Mouse (Mus musculus): ENCODE data around the gene Elp5. TPM values are rescaled to one million over a fixed set of nuclear protein-coding genes. Genes with fewer than 3 reads are reported as not detected.

Elp5 gene
- total and polyA plus RNA-seq, 2 experiments from 2014 or later = 115 to 187 TPM

GRCm38 (mm10) chr11:69998567-69999491, 16.5 kb upstream of the Elp5 start:
- ATAC-seq (no peak), DNase-seq (no peak)
- Histone ChIP-seq H3K9ac (no peak overlapping the region), H3K4me1 (ENCODE audit: insufficient read depth) (peaks cover 26% of the 10 kb centered on the region), H3K27ac (ENCODE audit: low read depth, low read length) (no peak overlapping the region), H3K4me3 (ENCODE audit: low read depth, low read length) (no peak overlapping the region), H3K27me3 (ENCODE audit: insufficient read depth, low read length) (no peaks in the 10 kb centered on the region), H3K4me2 (ENCODE audit: low read depth) (no peak overlapping the region), H3K36me3 (ENCODE audit: insufficient read depth) (peaks cover 29% of the 10 kb centered on the region), H3K9me3 (ENCODE audit: low read length) (no peaks in the 10 kb centered on the region)
- peak; percentile 46 for TF ChIP-seq CTCF (IDR thresholded peaks at IDR 0.05; ENCODE audit: low read depth)
- 93% methylated on average over 27 of the region's 27 CpGs for WGBS

- peaks cover 26% of the 10 kb centered on the region for H3K4me1 ChIP-seq (ENCODE audit: insufficient read depth)
- no peak for ATAC-seq
- H3K36me3 ChIP-seq (ENCODE audit: insufficient read depth) = peaks cover 35% of the 10 kb centered on the region
- H3K27ac ChIP-seq (ENCODE audit: low read depth, low read length) = peak overlapping the region; percentile 89
- H3K4me3 ChIP-seq (ENCODE audit: low read depth, low read length) = peak overlapping the region; percentile 79
- no peaks in the 10 kb centered on the region for H3K27me3 ChIP-seq (ENCODE audit: insufficient read depth, low read length)
- DNase-seq = peak; percentile 71
- H3K9ac ChIP-seq = peak overlapping the region; percentile 72
- no peak for TF ChIP-seq CTCF (IDR thresholded peaks at IDR 0.05; ENCODE audit: low read depth)
- no peaks in the 10 kb centered on the region for H3K9me3 ChIP-seq (ENCODE audit: low read length)
- H3K4me2 ChIP-seq (ENCODE audit: low read depth) = peak overlapping the region; percentile 73
- 6% methylated on average over 30 of the region's 44 CpGs for WGBS
Observed at GRCm38 (mm10) chr11:69997070-69997509, 14.8 kb upstream of the Elp5 start.

GRCm38 (mm10) chr11:69996161-69997061, 14.1 kb upstream of the Elp5 start:
- no peaks in the 10 kb centered on the region for H3K27me3 ChIP-seq (ENCODE audit: insufficient read depth, low read length)
- peak overlapping the region; percentile 72 for H3K9ac ChIP-seq
- H3K36me3 ChIP-seq (ENCODE audit: insufficient read depth) = peaks cover 35% of the 10 kb centered on the region
- ATAC-seq (no peak), DNase-seq (peak; percentile 46)
- peak overlapping the region; percentile 73 for H3K4me2 ChIP-seq (ENCODE audit: low read depth)
- peak overlapping the region; percentile 79 for H3K4me3 ChIP-seq (ENCODE audit: low read depth, low read length)
- no peaks in the 10 kb centered on the region for H3K9me3 ChIP-seq (ENCODE audit: low read length)
- peak overlapping the region; percentile 89 for H3K27ac ChIP-seq (ENCODE audit: low read depth, low read length)
- no peak for TF ChIP-seq CTCF (IDR thresholded peaks at IDR 0.05; ENCODE audit: low read depth)
- 2% methylated on average over 61 of the region's 66 CpGs for WGBS
- peaks cover 20% of the 10 kb centered on the region for H3K4me1 ChIP-seq (ENCODE audit: insufficient read depth)

GRCm38 (mm10) chr11:69995391-69995960, 13.2 kb upstream of the Elp5 start, which contains the start of gene Phf23:
Gene Phf23, plus strand, starts transcription at chr11:69995777.
- peak; percentile 99 for DNase-seq
- Histone ChIP-seq H3K9ac (peak within 1 kb of the TSS; percentile 72), H3K4me2 (ENCODE audit: low read depth) (peak within 1 kb of the TSS; percentile 73), H3K27me3 (ENCODE audit: insufficient read depth, low read length) (no peaks in the 10 kb centered on the region), H3K36me3 (ENCODE audit: insufficient read depth) (peaks cover 35% of the 10 kb centered on the region), H3K9me3 (ENCODE audit: low read length) (no peaks in the 10 kb centered on the region), H3K4me1 (ENCODE audit: insufficient read depth) (peaks cover 17% of the 10 kb centered on the region), H3K4me3 (ENCODE audit: low read depth, low read length) (peak within 1 kb of the TSS; percentile 79), H3K27ac (ENCODE audit: low read depth, low read length) (peak within 1 kb of the TSS; percentile 89)
- TF ChIP-seq CTCF (IDR thresholded peaks at IDR 0.05; ENCODE audit: low read depth) = peak; percentile 73
- ATAC-seq = peak; percentile 89
- WGBS = under 1% methylated on average over 36 of the region's 36 CpGs

GRCm38 (mm10) chr11:69994401-69995090, 12.2 kb upstream of the Elp5 start:
- Histone ChIP-seq H3K27ac (ENCODE audit: low read depth, low read length) (no peak overlapping the region), H3K9ac (no peak overlapping the region), H3K36me3 (ENCODE audit: insufficient read depth) (peaks cover 37% of the 10 kb centered on the region), H3K4me2 (ENCODE audit: low read depth) (no peak overlapping the region), H3K4me1 (ENCODE audit: insufficient read depth) (peaks cover 17% of the 10 kb centered on the region), H3K9me3 (ENCODE audit: low read length) (no peaks in the 10 kb centered on the region), H3K4me3 (ENCODE audit: low read depth, low read length) (no peak overlapping the region), H3K27me3 (ENCODE audit: insufficient read depth, low read length) (no peaks in the 10 kb centered on the region)
- ATAC-seq (no peak), DNase-seq (no peak)
- 83% methylated on average over 11 of the region's 11 CpGs for WGBS
- peak; percentile 35; the same call in 1 of the 2 replicates for TF ChIP-seq CTCF (IDR thresholded peaks at IDR 0.05; ENCODE audit: low read depth)

GRCm38 (mm10) chr11:69992932-69993331, 10.6 kb upstream of the Elp5 start:
- H3K4me2 ChIP-seq (ENCODE audit: low read depth) = peak overlapping the region; percentile 73
- H3K27me3 ChIP-seq (ENCODE audit: insufficient read depth, low read length) = no peaks in the 10 kb centered on the region
- WGBS = 86% methylated on average over 3 of the region's 3 CpGs
- peaks cover 14% of the 10 kb centered on the region for H3K4me1 ChIP-seq (ENCODE audit: insufficient read depth)
- no peak for ATAC-seq
- H3K9me3 ChIP-seq (ENCODE audit: low read length) = no peaks in the 10 kb centered on the region
- no peak overlapping the region for H3K4me3 ChIP-seq (ENCODE audit: low read depth, low read length)
- DNase-seq = no peak
- H3K27ac ChIP-seq (ENCODE audit: low read depth, low read length) = no peak overlapping the region
- H3K36me3 ChIP-seq (ENCODE audit: insufficient read depth) = peaks cover 39% of the 10 kb centered on the region
- H3K9ac ChIP-seq = no peak overlapping the region
- no peak for TF ChIP-seq CTCF (IDR thresholded peaks at IDR 0.05; ENCODE audit: low read depth)
